In the genomic region with DNA sequence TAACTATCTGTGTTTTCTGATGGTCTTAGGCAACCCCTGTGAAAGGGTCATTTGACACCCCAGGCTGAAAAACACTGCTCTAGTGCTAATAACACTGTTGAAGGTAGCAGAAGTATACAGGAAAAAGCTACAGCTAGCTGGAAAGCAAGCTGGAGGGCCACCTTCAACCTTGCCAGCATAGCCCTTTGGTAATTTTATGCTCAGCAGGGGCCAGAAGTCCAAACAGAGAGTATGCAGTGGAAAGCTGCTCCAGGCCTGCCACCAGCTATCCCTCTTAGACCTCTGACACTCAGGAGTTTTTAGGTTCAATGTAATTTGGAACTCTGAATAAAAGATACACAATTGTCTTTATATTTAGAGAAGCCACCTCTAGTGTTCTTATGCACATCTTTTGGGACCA, we compare ENCODE assay signal across 19 mouse cellular contexts.
"Had no signal": no experiment of that assay in that cellular context is flagged by ENCODE, and none has a peak within 500 bp of the region (broad histone marks: within the 10 kb centered on the region; RNA-seq: fewer than 3 reads in every experiment).

No protein-coding gene starts in this region.

- H3K9me3 ChIP-seq: limb, embryonic 10.5 days; limb, embryonic 13.5 days; liver, embryonic 13.5 days; midbrain, embryonic 12.5 days; midbrain, embryonic 15.5 days; neural tube, embryonic 12.5 days; neural tube, embryonic 15.5 days had no signal

- ATAC-seq: hindbrain, postnatal 0 days; inflammation-experienced regulatory T-cells, adult 6 months; intestine, embryonic 16.5 days; lung, postnatal 0 days; midbrain, embryonic 15.5 days had no signal

- H3K4me3 ChIP-seq: layer of hippocampus, adult 2 months; limb, embryonic 10.5 days; limb, embryonic 13.5 days; liver, embryonic 13.5 days; midbrain, embryonic 12.5 days; midbrain, embryonic 15.5 days; neural tube, embryonic 12.5 days; neural tube, embryonic 15.5 days had no signal

- DNase-seq: layer of hippocampus, adult 9-11 months; liver; liver, embryonic 13.5 days; lung, embryonic 14.5 days; right cerebral cortex, postnatal 25 days; thymus, adult 18-20 months; thymus, postnatal 36 days had no signal

- H3K27ac ChIP-seq: hindbrain, postnatal 0 days; layer of hippocampus, adult 2 months; limb, embryonic 10.5 days; limb, embryonic 13.5 days; liver, embryonic 13.5 days; macrophage; midbrain, embryonic 12.5 days; midbrain, embryonic 15.5 days; neural tube, embryonic 12.5 days; neural tube, embryonic 15.5 days had no signal

- H3K9ac ChIP-seq: limb, embryonic 13.5 days; liver, embryonic 13.5 days; lung, embryonic 14.5 days; midbrain, embryonic 12.5 days; midbrain, embryonic 15.5 days; neural tube, embryonic 12.5 days; neural tube, embryonic 15.5 days had no signal

- H3K4me1 ChIP-seq: limb, embryonic 10.5 days; limb, embryonic 13.5 days; liver, embryonic 13.5 days; midbrain, embryonic 12.5 days; midbrain, embryonic 15.5 days; neural tube, embryonic 12.5 days; neural tube, embryonic 15.5 days had no signal

- H3K27me3 ChIP-seq: limb, embryonic 13.5 days; liver, embryonic 13.5 days; midbrain, embryonic 12.5 days; midbrain, embryonic 15.5 days; neural tube, embryonic 12.5 days; neural tube, embryonic 15.5 days had no signal

- H3K36me3 ChIP-seq: limb, embryonic 10.5 days; limb, embryonic 13.5 days; liver, embryonic 13.5 days; midbrain, embryonic 12.5 days; midbrain, embryonic 15.5 days; neural tube, embryonic 12.5 days; neural tube, embryonic 15.5 days had no signal

- H3K4me2 ChIP-seq: limb, embryonic 13.5 days; liver, embryonic 13.5 days; lung, embryonic 14.5 days; midbrain, embryonic 12.5 days; midbrain, embryonic 15.5 days; neural tube, embryonic 12.5 days; neural tube, embryonic 15.5 days had no signal
